Mouse (Mus musculus) neural tube, embryonic 14.5 days (tissue): ENCODE results near the gene Csnk1g2. TPM values are rescaled to one million over a fixed set of nuclear protein-coding genes. Genes with fewer than 3 reads are reported as not detected.
"Not testable (repeated sequence)": the region's sequence is repeated elsewhere in the genome, so short reads cannot be mapped to it uniquely, and the experiment has no call there.

ENCODE experiments used
- ATAC-seq: fragments of 200-750 bp; cut with Nextera tagmentation; 2 replicates; pipeline ENCODE4 v1.8.0; 2017; ENCODE audit warnings: low read depth, mild to moderate bottlenecking, moderate TSS enrichment, moderate library complexity
- H3K27ac ChIP-seq: fragments of 300-500 bp; sonication (generic); 2 replicates; pipeline ENCODE4 v1.5.1; 2014; ENCODE audit warnings: low read depth, mild to moderate bottlenecking, control low read depth, low read length, moderate library complexity, mixed read lengths
- H3K27me3 ChIP-seq: fragments of 300-500 bp; sonication (generic); 2 replicates; pipeline ENCODE4 v1.6.1; 2014; ENCODE audit warnings: low read length; ENCODE audit not compliant: control insufficient read depth, insufficient read depth
- H3K36me3 ChIP-seq: fragments of 300-500 bp; sonication (generic); 2 replicates; pipeline ENCODE4 v1.6.1; 2014; ENCODE audit warnings: low read length, mixed read lengths; ENCODE audit not compliant: control insufficient read depth, insufficient read depth
- H3K4me1 ChIP-seq: fragments of 300-500 bp; sonication (generic); 2 replicates; pipeline ENCODE4 v1.6.1; 2014; ENCODE audit warnings: low read length; ENCODE audit not compliant: control insufficient read depth, insufficient read depth
- H3K4me2 ChIP-seq: fragments of 300-500 bp; sonication (generic); 2 replicates; pipeline ENCODE4 v1.6.1; 2014; ENCODE audit warnings: mild to moderate bottlenecking, low read depth, low read length, control low read depth
- H3K4me3 ChIP-seq: fragments of 300-500 bp; sonication (generic); 2 replicates; pipeline ENCODE4 v1.5.1; 2014; ENCODE audit warnings: low read depth, low read length, control low read depth, mixed read lengths
- H3K9ac ChIP-seq: fragments of 300-500 bp; sonication (generic); replicated peaks from 2 replicates; pipeline ENCODE4 v1.6.1; 2014; ENCODE audit warnings: low read depth, mild to moderate bottlenecking, control low read depth, low read length, mixed read lengths
- H3K9me3 ChIP-seq: fragments of 300-500 bp; sonication (generic); 2 replicates; pipeline ENCODE4 v1.6.1; 2016; ENCODE audit warnings: low read length; ENCODE audit not compliant: control insufficient read depth
- WGBS: fragments of 180-500 bp; shearing (Covaris S2); extraction: QIAGEN DNeasy Blood & Tissue Kit; methylation state at CpG from one replicate; pipeline ENCODE4 v1.1.7; 2014; 5-methylcytosine and 5-hydroxymethylcytosine counted together
- polyA plus RNA-seq: library from polyadenylated mRNA; unstranded; fragments of >200 nt; fragmentation: Nextera tagmentation; extraction: Ambion mirVana; gene quantifications from 2 replicates; pipeline ENCODE4 v1.2.1, GENCODE M21; 2014

The Csnk1g2 gene
- polyA plus RNA-seq, 1 experiment from 2014 or later: 50.3 TPM

- H3K9ac ChIP-seq: no peak overlapping the region
Observed at GRCm38 (mm10) chr10:80628925-80629324, 6.3 kb downstream of the Csnk1g2 start.

DNA sequence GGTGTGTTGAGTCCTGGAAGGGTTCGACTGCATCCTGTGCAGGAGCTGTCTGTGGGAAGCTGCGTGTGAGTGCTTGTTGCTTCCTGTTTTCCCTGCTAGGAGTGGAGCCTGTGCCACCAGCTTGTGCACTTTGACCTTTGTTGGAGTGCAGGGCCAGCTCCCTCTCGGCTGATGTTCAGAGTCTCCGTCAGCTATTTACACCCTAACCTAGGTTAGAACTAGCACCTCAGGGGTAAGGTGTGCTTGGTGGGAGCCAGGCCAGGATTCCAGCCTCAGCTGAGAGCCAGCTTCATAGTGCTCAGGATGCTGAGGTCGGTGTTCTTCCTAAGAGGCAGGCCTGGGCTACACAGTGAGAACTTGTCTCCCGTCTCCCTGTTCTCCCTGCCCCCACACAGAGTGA lies 12.7 kb downstream of the Csnk1g2 start:
- Histone ChIP-seq H3K9ac (no peak overlapping the region), H3K4me2 (no peak overlapping the region), H3K27me3 (no peaks in the 10 kb centered on the region), H3K9me3 (no peaks in the 10 kb centered on the region), H3K4me3 (no peak overlapping the region), H3K36me3 (peaks cover 48% of the 10 kb centered on the region), H3K27ac (no peak overlapping the region), H3K4me1 (no peaks in the 10 kb centered on the region)
- WGBS: 90% methylated on average over 6 of the region's 6 CpGs
- ATAC-seq: no peak

More at GRCm38 (mm10) chr10:80628925-80629324, 6.3 kb downstream of the Csnk1g2 start:
- Histone ChIP-seq H3K27ac (no peak overlapping the region), H3K4me2 (no peak overlapping the region), H3K27me3 (no peaks in the 10 kb centered on the region), H3K4me3 (no peak overlapping the region), H3K9me3 (no peaks in the 10 kb centered on the region), H3K36me3 (no peaks in the 10 kb centered on the region), H3K4me1 (peaks cover 18% of the 10 kb centered on the region)
- no peak for ATAC-seq
- 82% methylated on average over 9 of the region's 9 CpGs for WGBS

GRCm38 (mm10) chr10:80646936-80647335 lies 24.3 kb downstream of the Csnk1g2 start:
- Histone ChIP-seq H3K4me1 (no peaks in the 10 kb centered on the region), H3K4me3 (no peak overlapping the region), H3K27me3 (no peaks in the 10 kb centered on the region), H3K27ac (no peak overlapping the region), H3K9me3 (no peaks in the 10 kb centered on the region), H3K36me3 (peaks cover 52% of the 10 kb centered on the region), H3K4me2 (no peak overlapping the region), H3K9ac (no peak overlapping the region)
- 95% methylated on average over 10 of the region's 10 CpGs for WGBS
- ATAC-seq: no peak

- not testable (repeated sequence) for ATAC-seq
- 93% methylated on average over 6 of the region's 6 CpGs for WGBS
Observed at GRCm38 (mm10) chr10:80649910-80650309, 27.3 kb downstream of the Csnk1g2 start.

DNA sequence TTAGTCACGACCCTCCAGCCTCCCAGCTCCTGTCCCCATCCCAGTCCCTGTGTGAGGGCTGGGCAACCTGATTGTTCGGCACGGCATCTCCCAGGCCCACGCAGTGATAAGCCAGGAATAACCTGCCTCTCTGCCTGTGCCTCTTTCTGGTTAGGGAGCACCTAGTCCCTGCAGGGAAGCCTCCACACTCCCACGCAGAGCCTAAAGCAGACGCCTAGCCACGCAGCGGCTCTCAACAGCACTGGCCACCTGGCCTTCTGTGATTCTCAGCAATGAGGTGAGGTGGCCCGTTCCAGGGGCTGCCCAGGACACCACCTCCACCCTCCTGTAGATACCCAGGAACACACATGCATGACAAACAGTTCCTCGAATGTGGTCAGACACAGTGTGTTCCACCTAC lies 27.8 kb downstream of the Csnk1g2 start:
- Histone ChIP-seq H3K9ac (no peak overlapping the region), H3K4me2 (no peak overlapping the region), H3K36me3 (peaks cover 24% of the 10 kb centered on the region), H3K27me3 (no peaks in the 10 kb centered on the region), H3K4me1 (peaks cover 10% of the 10 kb centered on the region), H3K9me3 (no peaks in the 10 kb centered on the region), H3K27ac (no peak overlapping the region), H3K4me3 (no peak overlapping the region)
- ATAC-seq: no peak
- WGBS: 95% methylated on average over 10 of the region's 10 CpGs

More at GRCm38 (mm10) chr10:80649910-80650309, 27.3 kb downstream of the Csnk1g2 start:
- peaks cover 27% of the 10 kb centered on the region for H3K36me3 ChIP-seq
- H3K4me2 ChIP-seq, H3K27me3 ChIP-seq, H3K27ac ChIP-seq, H3K9ac ChIP-seq, H3K4me1 ChIP-seq, H3K4me3 ChIP-seq, H3K9me3 ChIP-seq: not testable (repeated sequence)

GRCm38 (mm10) chr10:80653156-80653720 lies 30.6 kb downstream of the Csnk1g2 start:
- Histone ChIP-seq H3K9ac (0 out of 2 replicates have a peak overlapping the region, but pooled peaks have one; percentile 7), H3K4me3 (no peak overlapping the region), H3K4me2 (no peak overlapping the region), H3K36me3 (peaks cover 4% of the 10 kb centered on the region), H3K9me3 (no peaks in the 10 kb centered on the region), H3K27me3 (no peaks in the 10 kb centered on the region), H3K27ac (no peak overlapping the region), H3K4me1 (peaks cover 18% of the 10 kb centered on the region)
- 84% methylated on average over 6 of the region's 6 CpGs for WGBS
- no peak for ATAC-seq

DNA sequence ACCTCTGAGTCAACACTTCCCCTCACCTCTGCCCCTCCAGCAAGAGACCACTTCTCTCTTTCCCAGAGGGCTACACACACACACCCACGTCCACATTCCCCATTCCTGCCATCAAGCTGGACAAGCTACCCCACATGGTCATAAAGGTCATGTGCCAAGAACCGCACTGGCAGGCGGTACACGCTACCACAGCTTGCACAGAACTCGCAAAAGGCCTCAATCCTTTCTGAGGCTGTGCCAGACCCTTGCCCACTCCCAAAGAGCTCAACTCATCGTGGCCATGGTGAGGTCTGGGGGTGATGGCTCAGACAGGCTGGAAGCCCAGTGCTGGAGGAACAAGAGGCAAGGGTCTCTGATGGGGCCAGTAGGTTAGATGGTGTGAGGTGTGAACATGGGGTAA lies 32.2 kb downstream of the Csnk1g2 start:
- Histone ChIP-seq H3K4me3 (0 out of 2 replicates have a peak overlapping the region, but pooled peaks have one; percentile 83), H3K27ac (no peak overlapping the region), H3K9me3 (no peaks in the 10 kb centered on the region), H3K36me3 (peaks cover 4% of the 10 kb centered on the region; the same call in 1 of the 2 replicates), H3K9ac (peak overlapping the region; percentile 97), H3K27me3 (no peaks in the 10 kb centered on the region), H3K4me1 (peaks cover 18% of the 10 kb centered on the region), H3K4me2 (peak overlapping the region; percentile 91)
- ATAC-seq: no peak
- WGBS: 84% methylated on average over 6 of the region's 6 CpGs

DNA sequence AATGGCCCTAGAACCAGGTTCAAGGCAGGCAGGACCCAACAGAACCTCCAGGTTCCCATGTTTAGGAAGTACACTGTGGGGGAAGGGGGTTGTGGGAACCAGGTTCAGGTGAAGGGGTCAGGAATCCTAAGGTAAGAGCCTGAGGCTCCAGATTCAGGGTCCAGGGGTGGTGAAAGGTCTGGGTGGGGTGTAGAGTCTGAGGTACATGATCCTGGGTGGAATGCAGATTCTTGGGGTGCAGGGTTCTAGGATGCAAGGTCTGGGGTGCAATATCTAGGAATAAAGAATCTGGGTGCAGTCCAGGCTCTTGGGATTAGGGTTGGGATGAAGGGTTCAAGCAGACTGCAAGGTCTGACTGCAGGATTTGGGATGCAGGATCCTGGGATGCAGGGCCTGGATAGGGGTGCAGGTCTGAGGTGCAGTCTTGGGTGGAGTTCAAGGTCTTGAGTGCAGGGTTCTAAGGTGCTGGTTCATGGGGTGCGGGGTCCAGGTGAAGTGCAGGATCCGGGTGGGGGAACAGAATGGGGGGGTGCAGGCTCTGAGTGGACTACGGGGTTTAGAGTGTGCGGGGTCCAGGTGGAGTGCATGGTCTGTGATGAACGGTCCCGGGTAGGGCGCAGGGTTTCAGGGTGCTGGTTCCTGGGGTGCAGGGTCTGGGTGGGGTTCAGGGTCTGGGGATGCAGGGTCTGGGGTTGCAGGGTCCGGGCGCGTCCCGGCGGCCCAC lies 32.9 kb downstream of the Csnk1g2 start:
- Histone ChIP-seq H3K27ac (peak overlapping the region; percentile 73), H3K4me3 (peak overlapping the region; percentile 83), H3K4me1 (peaks cover 18% of the 10 kb centered on the region), H3K4me2 (peak overlapping the region; percentile 91), H3K9me3 (no peaks in the 10 kb centered on the region), H3K36me3 (peaks cover 4% of the 10 kb centered on the region; the same call in 1 of the 2 replicates), H3K9ac (peak overlapping the region; percentile 97), H3K27me3 (no peaks in the 10 kb centered on the region)
- peak; percentile 59 for ATAC-seq
- WGBS: 3% methylated on average over 12 of the region's 12 CpGs
